Mouse (Mus musculus): ENCODE results near the gene Selenow.

Gene Selenow

GRCm38 (mm10) chr7:15907971-15908590 is 14.1 kb downstream of the Selenow start:
- DNase-seq (ENCODE audit: extremely low spot score, low read depth, low spot score), result no peak

- no peak for DNase-seq (ENCODE audit: extremely low spot score, low read depth, low spot score)
Observed at GRCm38 (mm10) chr7:15906602-15907001, 15.6 kb downstream of the Selenow start.

DNA sequence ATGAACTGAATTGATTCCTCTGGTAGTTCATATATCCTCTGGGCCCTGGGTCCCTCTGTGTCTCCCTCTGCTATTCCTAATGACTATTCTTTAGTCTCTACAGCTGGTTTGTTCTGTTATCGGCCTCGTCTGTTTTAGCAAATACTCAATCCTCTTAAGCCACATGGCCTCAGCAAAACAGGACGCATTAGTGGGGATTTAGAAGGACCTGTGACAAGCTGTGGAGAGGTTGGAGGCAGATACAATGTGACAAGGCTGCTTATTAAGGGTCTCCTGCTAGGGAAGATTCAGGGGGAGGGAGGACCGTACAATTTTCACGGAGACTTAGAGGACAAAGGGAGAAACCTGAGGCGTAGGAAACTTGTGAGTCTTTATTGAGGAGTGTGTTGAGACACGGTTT is 16.3 kb downstream of the Selenow start:
- no peak for DNase-seq (ENCODE audit: extremely low spot score, low read depth, low spot score)

DNA sequence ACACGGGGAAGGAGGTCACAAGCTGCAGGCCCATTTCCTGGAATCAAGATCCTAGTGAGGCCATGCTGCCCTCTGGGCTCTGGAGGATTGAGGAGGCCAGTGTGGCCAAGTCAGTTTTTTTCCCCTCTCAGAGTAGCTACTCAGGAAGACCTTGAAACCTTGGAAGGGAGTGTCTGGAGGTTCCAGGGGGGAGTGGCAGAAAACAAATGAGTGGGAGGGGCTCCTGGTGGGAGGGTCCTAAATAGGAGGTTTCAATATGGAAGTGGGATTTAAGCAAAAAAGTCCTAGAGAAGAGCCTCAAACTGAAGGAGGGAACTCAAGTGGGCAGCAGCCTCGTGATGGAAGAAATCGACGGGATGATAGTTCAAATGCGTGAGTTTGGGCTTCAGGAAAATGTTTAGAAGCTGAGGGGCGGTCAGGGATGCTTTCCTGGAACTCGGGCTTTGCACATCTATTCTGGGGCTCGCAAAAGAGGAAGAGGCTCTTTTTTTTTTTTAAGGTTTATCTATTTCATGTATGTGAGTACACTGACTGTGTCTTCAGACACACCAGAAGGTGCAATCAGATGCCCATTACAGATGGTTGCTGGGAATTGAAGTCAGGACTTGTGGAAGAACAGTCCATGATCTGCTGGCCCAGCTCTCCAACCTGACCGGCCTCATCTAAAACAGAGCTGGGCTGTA is 20.7 kb downstream of the Selenow start:
- no peak for DNase-seq (ENCODE audit: extremely low spot score, low read depth, low spot score)

- DNase-seq (ENCODE audit: extremely low spot score, low read depth, low spot score), result no peak
Observed at GRCm38 (mm10) chr7:15894251-15894650, 28.0 kb downstream of the Selenow start.

GRCm38 (mm10) chr7:15884127-15884526 is 38.1 kb downstream of the Selenow start:
- no peak for DNase-seq (ENCODE audit: extremely low spot score, low read depth, low spot score)

DNA sequence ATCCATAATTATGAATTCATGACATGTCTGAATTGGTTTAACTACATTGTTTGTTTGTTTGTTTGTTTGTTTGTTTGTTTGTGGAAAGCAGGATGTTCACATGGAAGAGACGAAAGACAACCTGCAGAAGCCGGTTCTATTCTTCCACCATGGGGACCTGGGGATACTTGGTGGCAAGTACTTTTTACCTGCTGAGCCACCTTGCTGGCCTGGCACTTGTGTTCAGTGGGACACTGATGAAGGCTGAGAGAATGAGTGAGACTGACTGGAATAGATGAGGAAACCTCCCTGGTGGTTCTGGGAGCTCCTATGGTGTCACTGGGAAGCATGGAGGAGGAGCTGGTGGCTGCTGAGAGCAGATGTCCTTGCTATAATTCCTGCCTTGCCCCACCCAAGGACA is 39.9 kb downstream of the Selenow start, which contains the start of gene Crxos:
Crxos (plus strand) TSS at position 301 of the 400 bp plus-strand sequence.
- no peak for DNase-seq (ENCODE audit: extremely low spot score, low read depth, low spot score)

DNA sequence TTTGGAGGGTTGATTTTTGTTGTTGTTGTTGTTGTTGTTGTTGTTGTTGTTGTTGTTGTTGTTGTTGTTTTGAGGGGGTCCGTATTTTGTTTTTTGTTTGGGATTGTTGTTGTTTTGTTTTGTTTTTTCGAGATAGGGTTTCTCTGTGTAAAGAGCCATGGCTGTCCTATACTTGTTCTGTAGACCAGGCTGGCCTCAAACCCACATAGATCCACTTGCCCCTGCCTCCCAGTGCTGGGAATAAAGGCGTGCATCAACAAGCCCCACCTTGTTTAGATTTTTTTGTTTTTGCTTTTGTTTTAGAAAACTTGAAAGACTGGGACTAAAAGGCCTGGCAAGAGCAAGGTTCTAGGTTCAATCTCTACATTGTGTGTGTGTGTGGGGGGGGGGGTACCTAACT is 40.4 kb downstream of the Selenow start:
- DNase-seq (ENCODE audit: extremely low spot score, low read depth, low spot score), result no peak

DNA sequence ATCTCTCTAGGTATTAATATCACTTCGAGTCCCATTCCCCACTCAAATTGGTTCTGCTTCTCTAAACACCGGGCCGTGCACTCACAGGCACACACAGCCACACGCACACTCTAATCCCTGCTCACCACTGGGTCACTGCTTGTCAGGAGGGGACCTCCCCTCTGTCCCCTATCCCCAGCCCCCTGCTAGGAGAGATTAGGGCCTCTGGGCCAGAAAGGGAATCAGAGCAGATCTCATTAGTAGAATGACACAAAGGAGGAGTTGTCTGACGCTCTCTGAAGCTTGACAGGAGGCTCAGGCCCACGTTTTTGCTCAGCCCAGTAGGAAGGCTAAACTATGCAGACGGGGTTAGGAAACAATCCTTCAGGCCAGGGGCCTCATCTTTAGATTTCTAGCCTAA is 40.8 kb downstream of the Selenow start:
- DNase-seq (ENCODE audit: extremely low spot score, low read depth, low spot score), result no peak

DNA sequence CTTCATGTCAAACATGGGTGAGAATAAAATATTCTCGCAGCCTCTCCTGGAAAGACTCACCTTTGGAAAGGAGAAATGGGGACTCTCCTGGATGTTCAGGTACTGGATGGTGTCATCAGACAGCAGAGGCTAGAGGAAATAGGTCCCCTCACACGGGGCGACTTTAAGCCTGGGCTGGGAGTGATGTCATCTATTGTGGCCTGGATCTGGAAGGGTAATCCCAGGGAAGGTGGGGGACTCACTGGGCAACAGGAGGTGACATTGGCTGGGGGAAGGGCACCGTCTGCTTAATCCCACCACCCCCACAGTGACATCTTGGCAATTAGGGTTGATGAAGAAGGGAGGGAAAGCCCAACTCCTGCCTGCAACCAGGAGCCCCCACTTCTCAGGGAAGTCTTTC is 42.4 kb downstream of the Selenow start, which contains the start of gene Crx:
Crx (minus strand) TSS at position 213 of the 400 bp plus-strand sequence.
- no peak for DNase-seq (ENCODE audit: extremely low spot score, low read depth, low spot score)

Data from hindlimb bud, embryonic 11.5 days (tissue).